Mouse (Mus musculus) limb, embryonic 11.5 days (tissue): Measurements from ENCODE around the gene Gm3336. TPM values are rescaled to one million over a fixed set of nuclear protein-coding genes. Genes with fewer than 3 reads are reported as not detected.

Experiments
- ATAC-seq: fragments of 200-750 bp; cut with Nextera tagmentation; 2 replicates; pipeline ENCODE4 v1.8.0; 2017; ENCODE audit warnings: low read depth; ENCODE audit not compliant: insufficient number of reproducible peaks, low FRiP score, low TSS enrichment
- DNase-seq: peaks from one replicate; pipeline ENCODE4 v3.0.0-alpha.2; 2015; ENCODE audit warnings: low spot score
- H3K27ac ChIP-seq: fragments of 300-500 bp; sonication (generic); replicated peaks from 2 replicates; pipeline ENCODE4 v1.5.1; 2014; ENCODE audit warnings: low read depth, mild to moderate bottlenecking, low read length
- H3K27me3 ChIP-seq: fragments of 300-500 bp; sonication (generic); 2 replicates; pipeline ENCODE4 v1.6.1; 2014; ENCODE audit warnings: mild to moderate bottlenecking, low read length, mixed read lengths; ENCODE audit not compliant: control insufficient read depth, insufficient read depth
- H3K36me3 ChIP-seq: fragments of 300-500 bp; sonication (generic); 2 replicates; pipeline ENCODE4 v1.6.1; 2014; ENCODE audit warnings: mild to moderate bottlenecking, low read length, moderate library complexity, mixed read lengths; ENCODE audit not compliant: control insufficient read depth, insufficient read depth
- H3K4me1 ChIP-seq: fragments of 300-500 bp; sonication (generic); 2 replicates; pipeline ENCODE4 v1.6.1; 2014; ENCODE audit warnings: low read length, mixed read lengths; ENCODE audit not compliant: control insufficient read depth, insufficient read depth
- H3K4me2 ChIP-seq: fragments of 300-500 bp; sonication (generic); 2 replicates; pipeline ENCODE4 v1.6.1; 2014; ENCODE audit warnings: low read depth, mild to moderate bottlenecking, moderate library complexity; ENCODE audit not compliant: severe bottlenecking
- H3K4me3 ChIP-seq: fragments of 300-500 bp; sonication (generic); 2 replicates; pipeline ENCODE4 v1.5.1; 2014; ENCODE audit warnings: low read depth, low read length
- H3K9ac ChIP-seq: fragments of 300-500 bp; sonication (generic); 2 replicates; pipeline ENCODE4 v1.6.1; 2014; ENCODE audit warnings: mild to moderate bottlenecking, low read length
- H3K9me3 ChIP-seq: fragments of 300-500 bp; sonication (generic); 2 replicates; pipeline ENCODE4 v1.6.1; 2016; ENCODE audit warnings: low read length; ENCODE audit not compliant: control insufficient read depth
- WGBS: fragments of 180-500 bp; shearing (Covaris S2); extraction: QIAGEN DNeasy Blood & Tissue Kit; methylation state at CpG from one replicate; pipeline ENCODE4 v1.1.7; 2014; 5-methylcytosine and 5-hydroxymethylcytosine counted together
- polyA plus RNA-seq: library from polyadenylated mRNA; unstranded; fragments of >200 nt; fragmentation: Nextera tagmentation; extraction: Ambion mirVana; gene quantifications from 2 replicates; pipeline ENCODE4 v1.2.1, GENCODE M21; 2014

Gene Gm3336
- polyA plus RNA-seq, 1 experiment from 2014 or later = not detected

DNA sequence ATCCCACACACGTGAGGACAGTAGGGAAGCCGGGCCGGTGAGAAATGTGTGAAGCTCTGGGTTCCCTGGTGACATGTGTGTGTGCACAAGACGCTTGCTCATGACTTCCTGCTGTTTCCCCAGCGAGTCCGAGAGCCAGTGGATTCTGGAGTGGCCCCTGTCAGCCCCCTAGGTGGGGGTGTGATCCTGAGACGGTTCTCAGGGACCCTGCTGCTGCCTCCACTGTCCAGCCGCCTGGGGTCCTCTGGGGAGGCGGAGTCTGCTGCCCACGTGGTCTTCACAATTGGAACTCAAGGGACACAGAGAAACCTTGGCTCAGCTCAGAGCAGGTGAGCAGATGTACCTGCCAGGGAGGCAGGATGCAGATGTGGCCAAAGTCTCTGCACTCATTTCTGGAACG is 8.4 kb downstream of the Gm3336 start:
- Histone ChIP-seq H3K27ac (no peak overlapping the region), H3K4me2 (no peak overlapping the region), H3K4me1 (no peaks in the 10 kb centered on the region), H3K4me3 (no peak overlapping the region), H3K27me3 (peaks cover 24% of the 10 kb centered on the region), H3K9me3 (no peaks in the 10 kb centered on the region), H3K9ac (no peak overlapping the region), H3K36me3 (no peaks in the 10 kb centered on the region)
- 40% methylated on average over 11 of the region's 11 CpGs for WGBS
- ATAC-seq (no peak), DNase-seq (no peak)

- H3K4me1 ChIP-seq = no peaks in the 10 kb centered on the region
- no peak overlapping the region for H3K9ac ChIP-seq
- peak overlapping the region; percentile 9 for H3K4me3 ChIP-seq
- whole genome bisulfite sequencing = 2% methylated on average over 34 of the region's 34 CpGs
- peak; percentile 47 for DNase-seq
- peaks cover 24% of the 10 kb centered on the region for H3K27me3 ChIP-seq
- no peak overlapping the region for H3K27ac ChIP-seq
- H3K36me3 ChIP-seq = no peaks in the 10 kb centered on the region
- no peaks in the 10 kb centered on the region for H3K9me3 ChIP-seq
- ATAC-seq = no peak; the same call in 1 of the 2 replicates
- H3K4me2 ChIP-seq = peak overlapping the region; percentile 43
Measured at GRCm38 (mm10) chr8:70729808-70730475, 11.6 kb downstream of the Gm3336 start.

DNA sequence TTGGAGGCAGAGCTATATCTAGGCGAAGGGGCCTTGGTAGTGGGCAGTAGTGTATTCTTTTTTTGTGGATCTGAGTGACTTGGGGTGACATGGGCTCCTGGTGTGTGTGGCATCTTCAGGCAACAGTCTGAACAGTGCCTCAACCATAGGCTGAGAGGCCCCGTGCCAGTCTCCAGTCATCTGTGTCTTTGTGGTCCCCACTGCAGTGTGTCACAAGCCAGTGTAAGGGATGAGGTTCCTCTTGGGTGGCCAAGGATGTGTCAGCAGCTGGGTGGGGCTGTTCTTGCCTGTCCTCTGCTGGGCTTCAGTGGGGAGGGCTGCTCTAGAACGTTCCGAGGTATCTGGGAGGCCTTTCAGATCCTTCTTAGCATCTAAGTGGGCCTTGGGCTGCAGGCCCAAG is 12.6 kb downstream of the Gm3336 start:
- Histone ChIP-seq H3K27ac (no peak overlapping the region), H3K36me3 (no peaks in the 10 kb centered on the region), H3K27me3 (peaks cover 24% of the 10 kb centered on the region), H3K9ac (no peak overlapping the region), H3K4me2 (no peak overlapping the region), H3K9me3 (no peaks in the 10 kb centered on the region), H3K4me3 (no peak overlapping the region), H3K4me1 (no peaks in the 10 kb centered on the region)
- ATAC-seq (no peak), DNase-seq (no peak)
- 83% methylated on average over 4 of the region's 4 CpGs for WGBS

DNA sequence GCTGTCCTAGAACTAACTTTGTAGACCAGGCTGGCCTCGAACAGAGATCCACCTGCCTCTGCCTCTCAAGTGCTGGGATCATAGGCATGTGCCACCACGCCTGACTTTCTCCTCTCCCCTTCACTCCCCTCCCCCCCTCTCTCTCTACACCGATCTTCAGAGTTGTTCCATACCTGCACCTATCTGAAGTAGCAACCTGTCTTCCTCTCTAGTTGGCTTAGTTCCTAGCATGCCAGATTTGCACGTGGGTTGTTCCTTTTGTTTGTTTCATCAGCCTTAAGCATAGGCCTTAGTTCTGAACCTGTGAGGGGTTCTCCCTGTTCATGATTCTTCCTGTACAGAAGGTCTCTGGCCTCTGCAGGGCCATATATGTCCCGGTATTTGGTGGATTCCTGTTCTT is 19.4 kb downstream of the Gm3336 start:
- peaks cover 16% of the 10 kb centered on the region for H3K27me3 ChIP-seq

GRCm38 (mm10) chr8:70738211-70738610 is 19.9 kb downstream of the Gm3336 start:
- no peak for DNase-seq
- Histone ChIP-seq H3K4me3 (no peak overlapping the region), H3K36me3 (no peaks in the 10 kb centered on the region), H3K9ac (no peak overlapping the region), H3K4me1 (peaks cover 5% of the 10 kb centered on the region), H3K4me2 (no peak overlapping the region; the same call in 1 of the 2 replicates), H3K27ac (no peak overlapping the region), H3K9me3 (no peaks in the 10 kb centered on the region), H3K27me3 (peaks cover 21% of the 10 kb centered on the region)
- ATAC-seq = no peak
- WGBS = 63% methylated on average over 3 of the region's 3 CpGs

More for the DNA sequence above, 19.4 kb downstream of the Gm3336 start:
- Histone ChIP-seq H3K27ac (no peak overlapping the region), H3K9ac (no peak overlapping the region), H3K4me3 (no peak overlapping the region), H3K9me3 (no peaks in the 10 kb centered on the region), H3K4me2 (no peak overlapping the region), H3K4me1 (no peaks in the 10 kb centered on the region; the same call in 1 of the 2 replicates), H3K36me3 (no peaks in the 10 kb centered on the region)
- WGBS = 78% methylated on average over 5 of the region's 5 CpGs
- no peak for DNase-seq
- no peak for ATAC-seq

DNA sequence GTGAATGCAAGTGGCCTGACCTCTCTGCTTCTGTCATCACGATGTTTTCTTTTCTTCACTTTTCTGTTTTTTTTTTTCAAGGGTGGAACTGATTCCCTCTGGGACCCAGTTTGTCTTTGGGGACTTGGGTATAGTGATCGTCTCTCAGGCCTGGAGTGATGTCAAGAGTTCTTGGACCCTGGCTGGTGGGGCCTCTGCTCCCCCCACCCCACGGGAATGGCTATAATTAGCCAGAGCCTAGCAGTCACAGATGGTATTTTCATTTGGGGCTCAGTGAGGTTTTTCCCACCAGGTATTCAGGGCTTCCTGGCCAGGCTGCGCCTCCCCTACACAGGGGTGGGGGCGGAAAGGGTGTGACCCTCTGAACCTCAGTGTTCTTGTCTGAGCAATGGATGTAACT is 23.3 kb downstream of the Gm3336 start:
- ATAC-seq (no peak), DNase-seq (no peak)
- no peak overlapping the region for H3K9ac ChIP-seq
- H3K27me3 ChIP-seq = peaks cover 51% of the 10 kb centered on the region
- 56% methylated on average over 5 of the region's 5 CpGs for WGBS
- no peaks in the 10 kb centered on the region for H3K9me3 ChIP-seq
- peaks cover 9% of the 10 kb centered on the region for H3K4me1 ChIP-seq
- no peak overlapping the region for H3K27ac ChIP-seq
- H3K4me3 ChIP-seq = no peak overlapping the region
- H3K36me3 ChIP-seq = no peaks in the 10 kb centered on the region
- H3K4me2 ChIP-seq = no peak overlapping the region

GRCm38 (mm10) chr8:70742176-70742575 is 23.8 kb downstream of the Gm3336 start:
- Histone ChIP-seq H3K27me3 (peaks cover 54% of the 10 kb centered on the region), H3K4me3 (no peak overlapping the region), H3K4me2 (no peak overlapping the region), H3K36me3 (no peaks in the 10 kb centered on the region), H3K27ac (no peak overlapping the region), H3K9me3 (no peaks in the 10 kb centered on the region), H3K9ac (no peak overlapping the region), H3K4me1 (peaks cover 9% of the 10 kb centered on the region)
- ATAC-seq (no peak), DNase-seq (no peak)
- WGBS = 51% methylated on average over 11 of the region's 11 CpGs

- Histone ChIP-seq H3K27me3 (peaks cover 60% of the 10 kb centered on the region), H3K27ac (no peak overlapping the region), H3K9ac (no peak overlapping the region), H3K9me3 (no peaks in the 10 kb centered on the region), H3K4me1 (peaks cover 9% of the 10 kb centered on the region), H3K4me3 (peak overlapping the region; percentile 3; the same call in 1 of the 2 replicates), H3K36me3 (no peaks in the 10 kb centered on the region), H3K4me2 (peak overlapping the region; percentile 43)
- DNase-seq (no peak), ATAC-seq (0 out of 2 replicates have a peak, but pooled peaks have one; percentile 41)
- WGBS = 2% methylated on average over 38 of the region's 38 CpGs
Measured at GRCm38 (mm10) chr8:70742981-70743655, 24.8 kb downstream of the Gm3336 start.
